In the genomic region with DNA sequence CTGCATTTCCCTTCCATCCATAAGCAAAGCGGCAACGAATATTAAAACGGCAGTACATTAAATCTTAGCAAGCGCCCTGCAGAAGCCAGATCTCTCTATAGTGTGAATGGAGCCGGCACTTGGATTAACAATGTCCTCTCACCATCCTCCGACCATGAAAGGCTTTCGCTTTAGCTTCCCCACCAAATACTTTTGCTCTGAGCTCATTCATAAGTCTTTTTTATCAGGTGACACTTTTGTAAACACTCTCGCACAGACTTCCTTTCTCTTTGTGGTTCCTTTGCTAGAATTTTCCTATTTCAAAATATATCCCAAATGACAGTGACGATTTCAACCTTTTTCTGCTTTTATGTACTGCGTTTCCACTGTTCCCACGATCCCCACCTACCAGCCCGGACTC, we compare ENCODE assay signal across 8 mouse cellular contexts. TPM values are rescaled to one million over a fixed set of nuclear protein-coding genes. Genes with fewer than 3 reads are reported as not detected.
DNase-seq lines count a peak whose midpoint lies in the region; ATAC-seq and TF ChIP-seq lines count a peak whose summit lies in the region.

No protein-coding gene starts in this region.

- H3K9me3 ChIP-seq in forebrain, embryonic 13.5 days (replicated peaks): no peaks in the 10 kb centered on the region
- H3K9me3 ChIP-seq in liver, embryonic 15.5 days (replicated peaks): no peaks in the 10 kb centered on the region

- H3ac ChIP-seq in C2C12 (ENCODE audit: control insufficient read depth, insufficient read length, low read depth): peak overlapping the region; percentile 23

- no peaks in the 10 kb centered on the region for H3K79me3 ChIP-seq in C2C12 (ENCODE audit: low read depth)

- peak; percentile 10 for DNase-seq in adrenal gland, adult 2 months
- no peak for DNase-seq in adrenal gland, postnatal 4 days (ENCODE audit: low spot score in 2 of 2)
- DNase-seq in urinary bladder, postnatal 14 days (ENCODE audit: low spot score): no peak
- no peak for DNase-seq in layer of hippocampus, adult 8-10 months (ENCODE audit: low spot score in 2 of 2)
- DNase-seq in layer of hippocampus, postnatal 25 days (ENCODE audit: extremely low spot score in 1 of 2, low spot score in 1 of 2): no peak

- no peak for TF ChIP-seq CTCF in C2C12 (IDR thresholded peaks at IDR 0.05; ENCODE audit: control insufficient read depth, insufficient read depth, insufficient read length)

- H3K4me1 ChIP-seq in forebrain, embryonic 13.5 days: 0 out of 2 replicates have a peak, but pooled peaks cover 11% of the 10 kb centered on the region
- no peaks in the 10 kb centered on the region for H3K4me1 ChIP-seq in liver, embryonic 15.5 days (replicated peaks)

- ATAC-seq in forebrain, embryonic 13.5 days: no peak
- no peak for ATAC-seq in liver, embryonic 15.5 days (ENCODE audit: insufficient read depth)

- 17% methylated on average over 12 of the region's 12 CpGs for WGBS in forebrain, embryonic 13.5 days
- WGBS in liver, embryonic 15.5 days (ENCODE audit: insufficient replicate concordance): 9% methylated on average over 12 of the region's 12 CpGs

- no peak overlapping the region for H3K27ac ChIP-seq in forebrain, embryonic 13.5 days
- no peak overlapping the region for H3K27ac ChIP-seq in liver, embryonic 15.5 days (replicated peaks)

- no peak overlapping the region for H3K9ac ChIP-seq in forebrain, embryonic 13.5 days
- no peak overlapping the region for H3K9ac ChIP-seq in liver, embryonic 15.5 days

- peak overlapping the region; percentile 14 for H3K4me3 ChIP-seq in C2C12 (ENCODE audit: insufficient read depth, poor library complexity, severe bottlenecking)
- peak overlapping the region; percentile 40 for H3K4me3 ChIP-seq in forebrain, embryonic 13.5 days
- peak overlapping the region; percentile 49 for H3K4me3 ChIP-seq in liver, embryonic 15.5 days (replicated peaks)

- H3K27me3 ChIP-seq in C2C12 (ENCODE audit: control insufficient read depth, insufficient read depth, insufficient read length): peaks cover 15% of the 10 kb centered on the region
- peaks cover 55% of the 10 kb centered on the region for H3K27me3 ChIP-seq in forebrain, embryonic 13.5 days
- H3K27me3 ChIP-seq in liver, embryonic 15.5 days: peaks cover 76% of the 10 kb centered on the region

- H3K36me3 ChIP-seq in C2C12 (ENCODE audit: control insufficient read depth, insufficient read depth): no peaks in the 10 kb centered on the region
- no peaks in the 10 kb centered on the region for H3K36me3 ChIP-seq in forebrain, embryonic 13.5 days (ENCODE audit: poor library complexity, severe bottlenecking)
- H3K36me3 ChIP-seq in liver, embryonic 15.5 days (replicated peaks): no peaks in the 10 kb centered on the region

- H3K4me2 ChIP-seq in forebrain, embryonic 13.5 days: peak overlapping the region; percentile 62
- H3K4me2 ChIP-seq in liver, embryonic 15.5 days: peak overlapping the region; percentile 65

- H3K79me2 ChIP-seq in C2C12 (ENCODE audit: control insufficient read depth, insufficient read depth): no peaks in the 10 kb centered on the region

TF ChIP-seq in C2C12, 6 proteins besides CTCF, POLR2A, EP300 and RAD21:
- TF ChIP-seq MAX (IDR thresholded peaks at IDR 0.05): no peak
- no peak for TF ChIP-seq MYOG (IDR thresholded peaks at IDR 0.05; ENCODE audit: control insufficient read depth, extremely low read depth, insufficient read length)

RNA-seq across cellular contexts. Expression of a gene that starts 23.1 kb away (rescaled TPM):
- not detected for total RNA-seq in adrenal gland, adult 2 months (2021)
- polyA plus RNA-seq in adrenal gland, adult 2 months (2012; rRNA removed): not detected in 2 replicates
- total RNA-seq in adrenal gland, postnatal 4 days (2021): not detected
- not detected for polyA plus RNA-seq in C2C12 (2012; fragmentation: generic; extraction: Trizol)
- not detected in 2 replicates for polyA plus RNA-seq in forebrain, embryonic 13.5 days (2015; fragmentation: Nextera tagmentation; extraction: Ambion mirVana)
- polyA plus RNA-seq in liver, embryonic 15.5 days (2015; fragmentation: Nextera tagmentation; extraction: Ambion mirVana): not detected in 2 replicates
- not detected for total RNA-seq in layer of hippocampus, adult 8-10 months (2022)
- total RNA-seq in layer of hippocampus, postnatal 25 days (2021): not detected

RNA-seq across cellular contexts. Expression of a gene that starts 45.3 kb away (rescaled TPM):
- total RNA-seq in adrenal gland, adult 2 months (2021): not detected
- not detected in 2 replicates for polyA plus RNA-seq in adrenal gland, adult 2 months (2012; rRNA removed)
- not detected for total RNA-seq in adrenal gland, postnatal 4 days (2021)
- not detected for polyA plus RNA-seq in C2C12 (2012; fragmentation: generic; extraction: Trizol)
- polyA plus RNA-seq in forebrain, embryonic 13.5 days (2015; fragmentation: Nextera tagmentation; extraction: Ambion mirVana): not detected in 2 replicates
- not detected in 2 replicates for polyA plus RNA-seq in liver, embryonic 15.5 days (2015; fragmentation: Nextera tagmentation; extraction: Ambion mirVana)
- not detected for total RNA-seq in layer of hippocampus, adult 8-10 months (2022)
- total RNA-seq in layer of hippocampus, postnatal 25 days (2021): not detected
